ENCODE assay signal across 21 mouse cellular contexts in the genomic region with DNA sequence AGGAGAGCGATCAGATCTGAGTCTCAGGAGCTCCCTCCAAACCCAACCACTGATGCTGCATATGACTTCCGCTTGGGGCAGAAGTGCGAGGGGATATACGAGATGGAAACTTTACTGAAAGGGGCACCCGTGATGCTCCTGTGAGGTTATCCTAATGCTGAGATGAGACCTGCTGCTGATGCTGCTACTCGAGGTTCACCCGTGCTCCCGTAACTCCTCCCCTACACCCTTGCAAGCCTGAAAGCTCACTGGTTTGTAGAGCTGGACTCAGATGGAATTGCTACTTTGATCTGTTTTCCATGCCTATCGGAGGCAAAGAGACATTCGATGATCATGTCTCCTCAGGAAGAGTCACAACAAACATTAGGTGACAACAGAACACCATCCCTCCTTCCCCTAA. TPM values are rescaled to one million over a fixed set of nuclear protein-coding genes. Genes with fewer than 3 reads are reported as not detected.
DNase-seq lines count a peak whose midpoint lies in the region; ATAC-seq and TF ChIP-seq lines count a peak whose summit lies in the region.
"Had no signal": no experiment of that assay in that cellular context is flagged by ENCODE, and none has a peak within 500 bp of the region (broad histone marks: within the 10 kb centered on the region; RNA-seq: fewer than 3 reads in every experiment).

No protein-coding gene starts in this region.

- H3K9ac ChIP-seq in CH12.LX (ENCODE audit: insufficient read depth, low read depth): no peak overlapping the region
- H3K9ac ChIP-seq: embryonic facial prominence, embryonic 12.5 days; forebrain, embryonic 13.5 days; forebrain, embryonic 15.5 days; forebrain, postnatal 0 days had no signal

- no peaks in the 10 kb centered on the region for H3K79me2 ChIP-seq in CH12.LX (replicated peaks; ENCODE audit: control insufficient read depth, extremely low read depth, insufficient read depth, poor library complexity, severe bottlenecking)

- TF ChIP-seq CTCF in CH12.LX (conservative IDR thresholded peaks at IDR 0.05 in 1 of 2, IDR thresholded peaks at IDR 0.05 in 1 of 2; ENCODE audit: low read depth in 2 of 2, low read length in 2 of 2): no peak

- H3K4me2 ChIP-seq in CH12.LX (ENCODE audit: insufficient read depth, low read depth, poor library complexity, severe bottlenecking): 0 out of 2 replicates have a peak overlapping the region, but pooled peaks have one; percentile 41
- H3K4me2 ChIP-seq: embryonic facial prominence, embryonic 12.5 days; forebrain, embryonic 13.5 days; forebrain, embryonic 15.5 days had no signal

- intact Hi-C loops in heart, postnatal 14 days (cut with DNase I): no loop called here

- no peak overlapping the region for H3K27ac ChIP-seq in CH12.LX (ENCODE audit: insufficient read depth, low read depth)
- H3K27ac ChIP-seq: embryonic facial prominence, embryonic 10.5 days; embryonic facial prominence, embryonic 12.5 days; forebrain, embryonic 13.5 days; forebrain, embryonic 15.5 days had no signal

- H3K36me3 ChIP-seq in CH12.LX (replicated peaks in 1 of 2; ENCODE audit: control insufficient read depth in 1 of 2, insufficient read depth in 1 of 2, low read length in 1 of 2): no peaks in the 10 kb centered on the region
- H3K36me3 ChIP-seq: embryonic facial prominence, embryonic 10.5 days; embryonic facial prominence, embryonic 12.5 days; forebrain, embryonic 15.5 days had no signal

- H3K27me3 ChIP-seq in CH12.LX (replicated peaks): no peaks in the 10 kb centered on the region
- H3K27me3 ChIP-seq: embryonic facial prominence, embryonic 12.5 days; forebrain, embryonic 15.5 days had no signal

- ATAC-seq in megakaryocyte, adult 5-6 weeks (ENCODE audit: poor library complexity, severe bottlenecking): 0 out of 2 replicates have a peak, but pooled peaks have one; percentile 7
- ATAC-seq: activated CD4-positive, CD25-positive, alpha-beta regulatory T cell, adult 4 months; CD4-positive, CD25-positive, alpha-beta regulatory T cell, adult 4 months; forebrain, embryonic 13.5 days; forebrain, embryonic 15.5 days; forebrain, postnatal 0 days had no signal

- no peak for TF ChIP-seq EP300 in CH12.LX (IDR thresholded peaks at IDR 0.05; ENCODE audit: low read length)

- H3K4me3 ChIP-seq in CH12.LX (replicated peaks in 1 of 3; ENCODE audit: low read depth in 2 of 3, low read length in 2 of 3, poor library complexity in 1 of 3): no peak overlapping the region
- H3K4me3 ChIP-seq: embryonic facial prominence, embryonic 10.5 days; embryonic facial prominence, embryonic 12.5 days; forebrain, embryonic 13.5 days; forebrain, embryonic 15.5 days had no signal

- dilution Hi-C loops in CH12.LX (cut with MboI; ENCODE audit: extremely low pct_ligation_motif_present, extremely low pct_unique_long_range_greater_than_20kb, low sequenced_read_pairs): no loop called here

- no peak for TF ChIP-seq POLR2A in CH12.LX (IDR thresholded peaks at IDR 0.05; ENCODE audit: low read depth, low read length)

- no peaks in the 10 kb centered on the region for H3K9me3 ChIP-seq in CH12.LX (replicated peaks; ENCODE audit: low read length)
- H3K9me3 ChIP-seq: embryonic facial prominence, embryonic 10.5 days; embryonic facial prominence, embryonic 12.5 days; forebrain, embryonic 13.5 days; forebrain, embryonic 15.5 days had no signal

- H3K4me1 ChIP-seq in CH12.LX (ENCODE audit: control insufficient read depth in 1 of 2, insufficient read depth in 2 of 2): peaks cover 5 to 15% of the 10 kb centered on the region in 2 experiments
- H3K4me1 ChIP-seq: embryonic facial prominence, embryonic 10.5 days; embryonic facial prominence, embryonic 12.5 days; forebrain, embryonic 13.5 days; forebrain, embryonic 15.5 days had no signal

- no peak for TF ChIP-seq RAD21 in CH12.LX (IDR thresholded peaks at IDR 0.05; ENCODE audit: low read depth, low read length)

- peak; percentile 80 for DNase-seq in heart, adult 11 months
- DNase-seq in heart, postnatal 14 days: no peak
- no peak for DNase-seq in CH12.LX (ENCODE audit: extremely low read depth)
- DNase-seq in urinary bladder, adult 18-20 months (ENCODE audit: low spot score in 2 of 2): no peak
- DNase-seq: adrenal gland, adult 8-10 months; adrenal gland, postnatal 14 days; adrenal gland, postnatal 36 days; B cell, adult 2 months; cerebellum, adult 11-12 months; cerebellum, adult 2 months; cerebellum, adult 9-10 months; cerebellum, postnatal 10 days; cerebellum, postnatal 25 days; forebrain, postnatal 0 days had no signal

- in situ Hi-C loops in CH12.LX (cut with MboI; ENCODE audit: low pct_ligation_motif_present, low pct_unique_long_range_greater_than_20kb, low sequenced_read_pairs): no loop called here

TF ChIP-seq in CH12.LX, 34 proteins besides CTCF, POLR2A, EP300 and RAD21:
- TF ChIP-seq CHD2 (IDR thresholded peaks at IDR 0.05; ENCODE audit: low read length) (no peak), CHD1 (IDR thresholded peaks at IDR 0.05; ENCODE audit: low read depth, low read length) (no peak), USF1 (IDR thresholded peaks at IDR 0.05; ENCODE audit: low read depth, low read length) (no peak), USF2 (conservative IDR thresholded peaks at IDR 0.05; ENCODE audit: low read depth, low read length) (no peak), ZKSCAN1 (IDR thresholded peaks at IDR 0.05; ENCODE audit: borderline replicate concordance, low read depth, low read length) (no peak), KAT2A (IDR thresholded peaks at IDR 0.05; ENCODE audit: insufficient replicate concordance, low read length) (no peak), RCOR1 (conservative IDR thresholded peaks at IDR 0.05; ENCODE audit: low read depth, low read length) (no peak), JUND (conservative IDR thresholded peaks at IDR 0.05; ENCODE audit: low read depth, low read length) (no peak), IRF4 (IDR thresholded peaks at IDR 0.05; ENCODE audit: low read depth, low read length) (no peak), GABPA (IDR thresholded peaks at IDR 0.05; ENCODE audit: insufficient replicate concordance, low read depth, low read length) (no peak), MEF2A (IDR thresholded peaks at IDR 0.05; ENCODE audit: borderline replicate concordance, low read depth, low read length) (no peak), MAX (IDR thresholded peaks at IDR 0.05; ENCODE audit: low read length) (no peak), PAX5 (IDR thresholded peaks at IDR 0.05; ENCODE audit: low read length) (no peak), UBTF (IDR thresholded peaks at IDR 0.05; ENCODE audit: low read depth, low read length) (no peak), ELF1 (IDR thresholded peaks at IDR 0.05; ENCODE audit: low read depth, low read length) (no peak)

RNA-seq across cellular contexts. Expression of a gene that starts 28.7 kb away (rescaled TPM):
- total RNA-seq in heart, postnatal 14 days (2021): 10 to 100 TPM; 78.8 to 88.3 TPM
- total RNA-seq in CH12.LX (2012; rRNA removed) (109 and 129 TPM in 2 replicates), CH12.LX (2014; rRNA removed) (291 and 318 TPM in 2 replicates)
- 233 and 245 TPM in 2 replicates for polyA plus RNA-seq in CH12.LX (2012; ENCODE audit: insufficient read length, low read depth)
- total RNA-seq in megakaryocyte, adult 5-6 weeks (2015): 105 and 110 TPM in 2 replicates
- 90.4 and 90.8 TPM in 2 replicates for total RNA-seq in megakaryocyte, adult 5-6 weeks (2017)

RNA-seq across cellular contexts. Expression of a gene that starts 48.1 kb away (rescaled TPM):
- total RNA-seq in heart, postnatal 14 days (2021): 10 to 100 TPM; 10.2 to 10.9 TPM
- total RNA-seq in CH12.LX (2012; rRNA removed): 59.5 and 60.1 TPM in 2 replicates
- 73.4 and 78.0 TPM in 2 replicates for total RNA-seq in CH12.LX (2014; rRNA removed)
- polyA plus RNA-seq in CH12.LX (2012; ENCODE audit: insufficient read length, low read depth): 56.5 and 80.6 TPM in 2 replicates
- 43.3 and 45.3 TPM in 2 replicates for total RNA-seq in megakaryocyte, adult 5-6 weeks (2015)
- 50.6 and 53.0 TPM in 2 replicates for total RNA-seq in megakaryocyte, adult 5-6 weeks (2017)

RNA-seq across cellular contexts. Expression of a gene that starts 51.5 kb away (rescaled TPM):
- total RNA-seq in heart, postnatal 14 days (2021): 10 to 100 TPM; 19.7 to 20.6 TPM
- 2.2 TPM in 2 replicates for total RNA-seq in CH12.LX (2012; rRNA removed)
- total RNA-seq in CH12.LX (2014; rRNA removed): 2.2 and 2.4 TPM in 2 replicates
- polyA plus RNA-seq in CH12.LX (2012; ENCODE audit: insufficient read length, low read depth): 6.5 and 7.4 TPM in 2 replicates
- total RNA-seq in megakaryocyte, adult 5-6 weeks (2015): 27.2 and 34.8 TPM in 2 replicates
- total RNA-seq in megakaryocyte, adult 5-6 weeks (2017): 28.9 and 32.4 TPM in 2 replicates

Comparison
In these comparisons a context has a peak if more than half of its experiments do, and no peak if none do; other contexts are left out.
1. RNA of a gene that starts 51.5 kb away (total RNA-seq): 27.2 to 34.8 TPM in megakaryocyte, adult 5-6 weeks and 19.7 to 20.6 TPM in heart, postnatal 14 days; 2.2 to 2.4 TPM in CH12.LX; every median in the first group is over 4 times any median in the second.